Mouse (Mus musculus) stomach, postnatal 0 days (tissue): ENCODE data around the gene Hist1h3c.

ENCODE experiments used
- CTCF ChIP-seq: IDR thresholded peaks from 2 replicates; pipeline ENCODE4 v1.5.1; 2016; ENCODE audit warnings: antibody characterized with exemption, low read depth, mild to moderate bottlenecking, moderate library complexity
- EP300 ChIP-seq: optimal IDR thresholded peaks from 2 replicates; pipeline ENCODE3; 2016; ENCODE audit warnings: antibody characterized with exemption

- TF ChIP-seq EP300 (no peak), CTCF (no peak)
Measured at GRCm38 (mm10) chr13:23755000-23755399, 9.6 kb upstream of the Hist1h3c start.
